Mouse (Mus musculus) kidney, embryonic 15.5 days (tissue): ENCODE measurements around the gene Cachd1. TPM values are rescaled to one million over a fixed set of nuclear protein-coding genes. Genes with fewer than 3 reads are reported as not detected.

Experiments used
- ATAC-seq: fragments of 200-750 bp; cut with Nextera tagmentation; replicated peaks from 2 replicates; pipeline ENCODE4 v1.8.0; 2017; ENCODE audit warnings: moderate TSS enrichment; ENCODE audit not compliant: low FRiP score
- H3K27ac ChIP-seq: fragments of 300-500 bp; sonication (generic); 2 replicates; pipeline ENCODE4 v1.5.1; 2015; ENCODE audit warnings: mild to moderate bottlenecking, inconsistent platforms
- H3K27me3 ChIP-seq: fragments of 300-500 bp; sonication (generic); 2 replicates; pipeline ENCODE4 v1.6.1; 2015; ENCODE audit warnings: inconsistent platforms
- H3K36me3 ChIP-seq: fragments of 300-500 bp; sonication (generic); 2 replicates; pipeline ENCODE4 v1.6.1; 2015; ENCODE audit warnings: inconsistent platforms
- H3K4me1 ChIP-seq: fragments of 300-500 bp; sonication (generic); 2 replicates; pipeline ENCODE4 v1.6.1; 2015; ENCODE audit warnings: inconsistent platforms
- H3K4me2 ChIP-seq: fragments of 300-500 bp; sonication (generic); 2 replicates; pipeline ENCODE4 v1.6.1; 2015; ENCODE audit warnings: moderate library complexity, mild to moderate bottlenecking, inconsistent platforms
- H3K4me3 ChIP-seq: fragments of 300-500 bp; sonication (generic); replicated peaks from 2 replicates; pipeline ENCODE4 v1.5.1; 2015; ENCODE audit warnings: mild to moderate bottlenecking, inconsistent platforms
- H3K9ac ChIP-seq: fragments of 300-500 bp; sonication (generic); 2 replicates; pipeline ENCODE4 v1.6.1; 2015; ENCODE audit warnings: mild to moderate bottlenecking, inconsistent platforms
- H3K9me3 ChIP-seq: fragments of 300-500 bp; sonication (generic); replicated peaks from 2 replicates; pipeline ENCODE4 v1.6.1; 2016; ENCODE audit warnings: inconsistent platforms
- WGBS: fragments of 180-500 bp; shearing (Covaris S2); methylation state at CpG from one replicate; pipeline ENCODE4 v1.1.7; 2015; ENCODE audit warnings: mixed read lengths; 5-methylcytosine and 5-hydroxymethylcytosine counted together
- polyA plus RNA-seq: library from polyadenylated mRNA; unstranded; fragments of >200 nt; fragmentation: Nextera tagmentation; extraction: Ambion mirVana; gene quantifications from 2 replicates; pipeline ENCODE4 v1.2.1, GENCODE M21; 2015

Gene Cachd1
- polyA plus RNA-seq, 1 experiment from 2014 or later, result 19.0 TPM

- ATAC-seq, result peak; percentile 87
- H3K27me3 ChIP-seq, result no peaks in the 10 kb centered on the region
- H3K9me3 ChIP-seq, result no peaks in the 10 kb centered on the region
- H3K27ac ChIP-seq, result peak overlapping the region; percentile 78
- WGBS, result 9% methylated on average over 19 of the region's 19 CpGs
- peaks cover 43% of the 10 kb centered on the region for H3K4me1 ChIP-seq
- H3K4me2 ChIP-seq, result peak overlapping the region; percentile 29; the same call in 1 of the 2 replicates
- H3K4me3 ChIP-seq, result no peak overlapping the region
- no peaks in the 10 kb centered on the region for H3K36me3 ChIP-seq
- no peak overlapping the region for H3K9ac ChIP-seq
These were observed 109.6 kb downstream of the Cachd1 start for GRCm38 (mm10) chr4:100885793-100886742.

GRCm38 (mm10) chr4:100886743-100887416 lies 110.4 kb downstream of the Cachd1 start:
- no peaks in the 10 kb centered on the region for H3K36me3 ChIP-seq
- H3K9ac ChIP-seq, result no peak overlapping the region
- H3K4me3 ChIP-seq, result no peak overlapping the region
- ATAC-seq, result peak; percentile 17; the same call in 1 of the 2 replicates
- no peak overlapping the region for H3K4me2 ChIP-seq
- no peaks in the 10 kb centered on the region for H3K27me3 ChIP-seq
- H3K27ac ChIP-seq, result peak overlapping the region; percentile 78
- whole genome bisulfite sequencing, result 74% methylated on average over 8 of the region's 8 CpGs
- H3K4me1 ChIP-seq, result peaks cover 43% of the 10 kb centered on the region
- H3K9me3 ChIP-seq, result no peaks in the 10 kb centered on the region

GRCm38 (mm10) chr4:100890106-100890970 lies 113.9 kb downstream of the Cachd1 start:
- peaks cover 39% of the 10 kb centered on the region for H3K4me1 ChIP-seq
- no peaks in the 10 kb centered on the region for H3K36me3 ChIP-seq
- H3K9me3 ChIP-seq, result no peaks in the 10 kb centered on the region
- no peak overlapping the region for H3K4me2 ChIP-seq
- no peak overlapping the region for H3K27ac ChIP-seq
- 35% methylated on average over 7 of the region's 7 CpGs for WGBS
- no peak for ATAC-seq
- H3K27me3 ChIP-seq, result no peaks in the 10 kb centered on the region
- no peak overlapping the region for H3K4me3 ChIP-seq
- no peak overlapping the region for H3K9ac ChIP-seq

GRCm38 (mm10) chr4:100893739-100894138 lies 117.3 kb downstream of the Cachd1 start:
- Histone ChIP-seq H3K27me3 (no peaks in the 10 kb centered on the region), H3K9ac (no peak overlapping the region), H3K27ac (no peak overlapping the region), H3K4me3 (no peak overlapping the region), H3K9me3 (no peaks in the 10 kb centered on the region), H3K36me3 (peaks cover 13% of the 10 kb centered on the region; the same call in 1 of the 2 replicates), H3K4me1 (peaks cover 25% of the 10 kb centered on the region), H3K4me2 (no peak overlapping the region)
- ATAC-seq, result no peak

- H3K9me3 ChIP-seq, result no peaks in the 10 kb centered on the region
- ATAC-seq, result no peak
- no peak overlapping the region for H3K27ac ChIP-seq
- H3K4me1 ChIP-seq, result peaks cover 22% of the 10 kb centered on the region
- H3K4me3 ChIP-seq, result no peak overlapping the region
- H3K36me3 ChIP-seq, result peaks cover 17% of the 10 kb centered on the region; the same call in 1 of the 2 replicates
- no peak overlapping the region for H3K9ac ChIP-seq
- no peak overlapping the region for H3K4me2 ChIP-seq
- no peaks in the 10 kb centered on the region for H3K27me3 ChIP-seq
- WGBS, result 62% methylated on average over 2 of the region's 2 CpGs
These were observed 117.7 kb downstream of the Cachd1 start for GRCm38 (mm10) chr4:100894142-100894541.

- Histone ChIP-seq H3K4me3 (no peak overlapping the region), H3K27ac (no peak overlapping the region), H3K4me1 (peaks cover 14% of the 10 kb centered on the region; the same call in 1 of the 2 replicates), H3K36me3 (peaks cover 18% of the 10 kb centered on the region; the same call in 1 of the 2 replicates), H3K27me3 (no peaks in the 10 kb centered on the region), H3K9ac (no peak overlapping the region), H3K4me2 (no peak overlapping the region), H3K9me3 (no peaks in the 10 kb centered on the region)
- ATAC-seq, result no peak
- WGBS, result 76% methylated on average over 8 of the region's 8 CpGs
These were observed 120.0 kb downstream of the Cachd1 start for GRCm38 (mm10) chr4:100896260-100897010.

- no peaks in the 10 kb centered on the region for H3K27me3 ChIP-seq
- H3K9ac ChIP-seq, result no peak overlapping the region
- H3K27ac ChIP-seq, result no peak overlapping the region
- peaks cover 20% of the 10 kb centered on the region; the same call in 1 of the 2 replicates for H3K4me1 ChIP-seq
- H3K4me3 ChIP-seq, result no peak overlapping the region
- no peak overlapping the region for H3K4me2 ChIP-seq
- peaks cover 18% of the 10 kb centered on the region; the same call in 1 of the 2 replicates for H3K36me3 ChIP-seq
- 92% methylated on average over 3 of the region's 3 CpGs for WGBS
- ATAC-seq, result no peak
- H3K9me3 ChIP-seq, result no peaks in the 10 kb centered on the region
These were observed 121.5 kb downstream of the Cachd1 start for GRCm38 (mm10) chr4:100897943-100898342.

- Histone ChIP-seq H3K9me3 (no peaks in the 10 kb centered on the region), H3K9ac (no peak overlapping the region), H3K4me3 (no peak overlapping the region), H3K4me2 (no peak overlapping the region), H3K27me3 (no peaks in the 10 kb centered on the region), H3K36me3 (no peaks in the 10 kb centered on the region), H3K27ac (peak overlapping the region; percentile 68), H3K4me1 (peaks cover 35% of the 10 kb centered on the region)
- whole genome bisulfite sequencing, result 44% methylated on average over 9 of the region's 9 CpGs
- no peak; the same call in 1 of the 2 replicates for ATAC-seq
These were observed 133.3 kb downstream of the Cachd1 start for GRCm38 (mm10) chr4:100909694-100910340.

GRCm38 (mm10) chr4:100910605-100911330 lies 134.3 kb downstream of the Cachd1 start:
- Histone ChIP-seq H3K36me3 (no peaks in the 10 kb centered on the region), H3K27ac (peak overlapping the region; percentile 68), H3K9ac (no peak overlapping the region), H3K4me3 (no peak overlapping the region), H3K4me2 (peak overlapping the region; percentile 41), H3K9me3 (no peaks in the 10 kb centered on the region), H3K4me1 (peaks cover 35% of the 10 kb centered on the region), H3K27me3 (no peaks in the 10 kb centered on the region)
- ATAC-seq, result 0 out of 2 replicates have a peak, but pooled peaks have one; percentile 13
- WGBS, result 9% methylated on average over 11 of the region's 11 CpGs

- ATAC-seq, result no peak
These were observed 135.2 kb downstream of the Cachd1 start for GRCm38 (mm10) chr4:100911658-100912057.

More at GRCm38 (mm10) chr4:100911658-100912057, 135.2 kb downstream of the Cachd1 start:
- H3K4me3 ChIP-seq, result no peak overlapping the region
- H3K4me2 ChIP-seq, result no peak overlapping the region
- H3K27me3 ChIP-seq, result no peaks in the 10 kb centered on the region
- H3K9ac ChIP-seq, result no peak overlapping the region
- WGBS, result 21% methylated on average over 3 of the region's 3 CpGs
- H3K27ac ChIP-seq, result no peak overlapping the region
- H3K9me3 ChIP-seq, result no peaks in the 10 kb centered on the region
- H3K4me1 ChIP-seq, result peaks cover 35% of the 10 kb centered on the region
- H3K36me3 ChIP-seq, result no peaks in the 10 kb centered on the region
